Mouse (Mus musculus) central nervous system, embryonic 14 days (tissue): ENCODE measurements around the gene Stfa1. TPM values are rescaled to one million over a fixed set of nuclear protein-coding genes. Genes with fewer than 3 reads are reported as not detected.

Experiments
- polyA plus RNA-seq: library from polyadenylated mRNA; depleted of rRNA; stranded (reverse); fragments of >200 nt; gene quantifications from 2 replicates; pipeline ENCODE4 v1.2.3, GENCODE M21; 2012; rRNA removed

Stfa1 gene
- 1.3 and 3.1 TPM in 2 replicates for polyA plus RNA-seq

GRCm38 (mm10) chr16:36276796-36277195 lies at the start of gene Stfa1:
TSS of gene Stfa1 (plus strand) at chr16:36276951.

GRCm38 (mm10) chr16:36334232-36334631 lies 57.5 kb downstream of the Stfa1 start, which contains the start of gene BC117090:
TSS of gene BC117090 (minus strand) at chr16:36334332.

Other genes starting within 250 kb of the Stfa1 start
- 7.3 and 8.0 TPM in 2 replicates for gene Wdr5b, start 235.8 kb upstream of the Stfa1 start, polyA plus RNA-seq
- gene Fam162a, start 205.4 kb upstream of the Stfa1 start, polyA plus RNA-seq, result 156 and 159 TPM in 2 replicates
- 31.8 and 33.9 TPM in 2 replicates for gene Ccdc58, start 205.3 kb upstream of the Stfa1 start, polyA plus RNA-seq
- 0.09 TPM in 1 of 2 replicates, not detected in the other for gene Csta1, start 145.7 kb upstream of the Stfa1 start, polyA plus RNA-seq
- gene Stfa2l1, start 120.1 kb upstream of the Stfa1 start, polyA plus RNA-seq, result 0.54 and 1.3 TPM in 2 replicates
- 1.5 and 3.3 TPM in 2 replicates for gene Gm5483, start 92.7 kb upstream of the Stfa1 start, polyA plus RNA-seq
- gene Gm5416, start 66.5 kb upstream of the Stfa1 start, polyA plus RNA-seq, result not detected in 2 replicates
- gene 2010005H15Rik, start 55.5 kb upstream of the Stfa1 start, polyA plus RNA-seq, result 0.65 and 0.76 TPM in 2 replicates
- not detected in 2 replicates for gene BC117090, start 57.4 kb downstream of the Stfa1 start, polyA plus RNA-seq
- 1.7 and 3.5 TPM in 2 replicates for gene BC100530, start 90.8 kb downstream of the Stfa1 start, polyA plus RNA-seq
- 0.29 and 0.41 TPM in 2 replicates for gene Stfa2, start 131.5 kb downstream of the Stfa1 start, polyA plus RNA-seq
- 1.1 and 1.7 TPM in 2 replicates for gene Stfa3, start 178.4 kb downstream of the Stfa1 start, polyA plus RNA-seq